Mouse (Mus musculus): ENCODE data around the gene Gm20518. TPM values are rescaled to one million over a fixed set of nuclear protein-coding genes. Genes with fewer than 3 reads are reported as not detected.
A peak's percentile ranks its signal among the peaks of the same experiment; 100 is the strongest.

Gene Gm20518
- polyA plus RNA-seq, 1 experiment from 2014 or later = 0.35 TPM

- Histone ChIP-seq H3K4me1 (peaks cover 32% of the 10 kb centered on the region), H3K4me3 (peak within 1 kb of the TSS; percentile 56), H3K27ac (replicated peaks) (peak within 1 kb of the TSS; percentile 80), H3K27me3 (ENCODE audit: low read depth, poor library complexity, severe bottlenecking) (peaks cover 89% of the 10 kb centered on the region), H3K36me3 (peaks cover 14% of the 10 kb centered on the region), H3K9me3 (replicated peaks) (no peaks in the 10 kb centered on the region)
- peak; percentile 69 for DNase-seq (ENCODE audit: low spot score)
- 1% methylated on average over 81 of the region's 81 CpGs for WGBS
These were observed 94.3 kb downstream of the Gm20518 start, which contains the start of gene Scarf2 for GRCm38 (mm10) chr16:17796971-17797811. Gene Scarf2, plus strand, starts transcription at chr16:17797282.

- Histone ChIP-seq H3K4me3 (peak overlapping the region; percentile 56), H3K27me3 (ENCODE audit: low read depth, poor library complexity, severe bottlenecking) (peaks cover 82% of the 10 kb centered on the region), H3K4me1 (peaks cover 29% of the 10 kb centered on the region), H3K9me3 (replicated peaks) (no peaks in the 10 kb centered on the region), H3K27ac (replicated peaks) (peak overlapping the region; percentile 80), H3K36me3 (peaks cover 20% of the 10 kb centered on the region)
- DNase-seq (ENCODE audit: low spot score) = no peak
These were observed 95.0 kb downstream of the Gm20518 start for GRCm38 (mm10) chr16:17796519-17796918.

- Histone ChIP-seq H3K4me3 (no peak overlapping the region), H3K4me1 (peaks cover 29% of the 10 kb centered on the region), H3K36me3 (peaks cover 29% of the 10 kb centered on the region), H3K27ac (replicated peaks) (no peak overlapping the region), H3K9me3 (replicated peaks) (no peaks in the 10 kb centered on the region), H3K27me3 (ENCODE audit: low read depth, poor library complexity, severe bottlenecking) (peaks cover 73% of the 10 kb centered on the region)
- WGBS = 51% methylated on average over 5 of the region's 5 CpGs
- no peak for DNase-seq (ENCODE audit: low spot score)
These were observed 95.8 kb downstream of the Gm20518 start for GRCm38 (mm10) chr16:17795643-17796042.

- WGBS = 87% methylated on average over 4 of the region's 4 CpGs
- Histone ChIP-seq H3K4me3 (no peak overlapping the region), H3K36me3 (peaks cover 45% of the 10 kb centered on the region), H3K27me3 (ENCODE audit: low read depth, poor library complexity, severe bottlenecking) (peaks cover 57% of the 10 kb centered on the region), H3K9me3 (replicated peaks) (no peaks in the 10 kb centered on the region), H3K4me1 (peaks cover 26% of the 10 kb centered on the region), H3K27ac (replicated peaks) (no peak overlapping the region)
- no peak for DNase-seq (ENCODE audit: low spot score)
These were observed 97.4 kb downstream of the Gm20518 start for GRCm38 (mm10) chr16:17794047-17794446.

- no peak overlapping the region for H3K27ac ChIP-seq (replicated peaks)
- 73% methylated on average over 3 of the region's 3 CpGs for WGBS
- peaks cover 58% of the 10 kb centered on the region for H3K36me3 ChIP-seq
- DNase-seq (ENCODE audit: low spot score) = no peak
- peaks cover 13% of the 10 kb centered on the region for H3K4me1 ChIP-seq
- no peak overlapping the region for H3K4me3 ChIP-seq
- no peaks in the 10 kb centered on the region for H3K9me3 ChIP-seq (replicated peaks)
- peaks cover 44% of the 10 kb centered on the region for H3K27me3 ChIP-seq (ENCODE audit: low read depth, poor library complexity, severe bottlenecking)
These were observed 98.7 kb downstream of the Gm20518 start for GRCm38 (mm10) chr16:17792728-17793127.

GRCm38 (mm10) chr16:17785337-17785736, 106.1 kb downstream of the Gm20518 start:
- Histone ChIP-seq H3K4me1 (no peaks in the 10 kb centered on the region), H3K36me3 (peaks cover 88% of the 10 kb centered on the region), H3K27ac (replicated peaks) (no peak overlapping the region), H3K4me3 (no peak overlapping the region), H3K27me3 (ENCODE audit: low read depth, poor library complexity, severe bottlenecking) (no peaks in the 10 kb centered on the region), H3K9me3 (replicated peaks) (no peaks in the 10 kb centered on the region)
- WGBS = 66% methylated on average over 3 of the region's 3 CpGs
- no peak for DNase-seq (ENCODE audit: low spot score)

Other genes starting within 250 kb of the Gm20518 start
- gene Ccdc74a, start 245.2 kb downstream of the Gm20518 start, polyA plus RNA-seq (2016; fragmentation: Nextera tagmentation; extraction: Ambion mirVana) = 6.4 and 8.1 TPM in 2 replicates
- 45.2 and 47.8 TPM in 2 replicates for gene Med15, start 158.8 kb downstream of the Gm20518 start, polyA plus RNA-seq (2016; fragmentation: Nextera tagmentation; extraction: Ambion mirVana)
- gene Klhl22, start 132.1 kb downstream of the Gm20518 start, polyA plus RNA-seq (2016; fragmentation: Nextera tagmentation; extraction: Ambion mirVana) = 52.6 and 57.4 TPM in 2 replicates
- gene Scarf2, start 94.4 kb downstream of the Gm20518 start, polyA plus RNA-seq (2016; fragmentation: Nextera tagmentation; extraction: Ambion mirVana) = 4.1 TPM in 2 replicates
- gene B830017H08Rik, start 58.5 kb downstream of the Gm20518 start, polyA plus RNA-seq (2016; fragmentation: Nextera tagmentation; extraction: Ambion mirVana) = 0.21 TPM in 1 of 2 replicates, not detected in the other
- gene Car15, start 53.3 kb downstream of the Gm20518 start, polyA plus RNA-seq (2016; fragmentation: Nextera tagmentation; extraction: Ambion mirVana) = 1.8 and 1.9 TPM in 2 replicates
- gene Tssk1, start 2.6 kb upstream of the Gm20518 start, polyA plus RNA-seq (2016; fragmentation: Nextera tagmentation; extraction: Ambion mirVana) = 0.05 TPM in 1 of 2 replicates, not detected in the other
- gene Dgcr2, start 6.9 kb upstream of the Gm20518 start, polyA plus RNA-seq (2016; fragmentation: Nextera tagmentation; extraction: Ambion mirVana) = 102 and 111 TPM in 2 replicates
- gene Tssk2, start 7.0 kb upstream of the Gm20518 start, polyA plus RNA-seq (2016; fragmentation: Nextera tagmentation; extraction: Ambion mirVana) = 0.11 and 0.19 TPM in 2 replicates
- 51.9 and 60.5 TPM in 2 replicates for gene Ess2, start 19.7 kb upstream of the Gm20518 start, polyA plus RNA-seq (2016; fragmentation: Nextera tagmentation; extraction: Ambion mirVana)
- 0.75 and 1.4 TPM in 2 replicates for gene Gsc2, start 23.4 kb upstream of the Gm20518 start, polyA plus RNA-seq (2016; fragmentation: Nextera tagmentation; extraction: Ambion mirVana)
- 118 and 122 TPM in 2 replicates for gene Slc25a1, start 36.5 kb upstream of the Gm20518 start, polyA plus RNA-seq (2016; fragmentation: Nextera tagmentation; extraction: Ambion mirVana)
- gene Vpreb2, start 88.8 kb upstream of the Gm20518 start, polyA plus RNA-seq (2016; fragmentation: Nextera tagmentation; extraction: Ambion mirVana) = not detected in 2 replicates
- 158 and 162 TPM in 2 replicates for gene Dgcr6, start 161.2 kb upstream of the Gm20518 start, polyA plus RNA-seq (2016; fragmentation: Nextera tagmentation; extraction: Ambion mirVana)
- 13.0 and 15.1 TPM in 2 replicates for gene Prodh, start 198.5 kb upstream of the Gm20518 start, polyA plus RNA-seq (2016; fragmentation: Nextera tagmentation; extraction: Ambion mirVana)
- 1.8 and 2.2 TPM in 2 replicates for gene Rtn4r, start 236.0 kb upstream of the Gm20518 start, polyA plus RNA-seq (2016; fragmentation: Nextera tagmentation; extraction: Ambion mirVana)

All from midbrain, embryonic 10.5 days (tissue).